Mouse (Mus musculus) B cell, adult 62 days (primary cell): ENCODE results near the gene Foxj3. TPM values are rescaled to one million over a fixed set of nuclear protein-coding genes. Genes with fewer than 3 reads are reported as not detected.

ENCODE experiments used
- total RNA-seq: library from RNA; stranded (reverse); gene quantifications from 4 replicates; pipeline ENCODE4 v1.2.4, GENCODE M21; 2023

Gene Foxj3
- 66.5 to 90.8 TPM (median 76.4 TPM) in 4 replicates for total RNA-seq

GRCm38 (mm10) chr4:119536615-119537014 lies at the start of gene Foxj3:
TSS of gene Foxj3 (plus strand) at chr4:119537004.

GRCm38 (mm10) chr4:119492291-119492932 lies 44.4 kb upstream of the Foxj3 start, which contains the start of gene Rimkla:
TSS of gene Rimkla (minus strand) at chr4:119492628.

GRCm38 (mm10) chr4:119539031-119539824 lies 2.4 kb downstream of the Foxj3 start, which contains the start of gene Frg2f1:
TSS of gene Frg2f1 (minus strand) at chr4:119539529.

GRCm38 (mm10) chr4:119637176-119637845 lies 100.5 kb downstream of the Foxj3 start, which contains the start of gene Guca2a:
TSS of gene Guca2a (plus strand) at chr4:119637704.

GRCm38 (mm10) chr4:119658731-119659130 lies 121.9 kb downstream of the Foxj3 start, which contains the start of gene Guca2b:
TSS of gene Guca2b (minus strand) at chr4:119658954.

Other genes starting within 250 kb of the Foxj3 start
- 403 to 424 TPM (median 406 TPM) in 4 replicates for gene Ybx1, start 242.4 kb upstream of the Foxj3 start, total RNA-seq
- gene Ppih, start 216.5 kb upstream of the Foxj3 start, total RNA-seq, result 20.1 to 29.3 TPM (median 26.3 TPM) in 4 replicates
- gene Ccdc30, start 121.5 kb upstream of the Foxj3 start, total RNA-seq, result 0.69 to 1.1 TPM in 2 of 4 replicates, not detected in the others
- 8.4 to 11.3 TPM (median 10.5 TPM) in 4 replicates for gene Ppcs, start 114.6 kb upstream of the Foxj3 start, total RNA-seq
- gene Zmynd12, start 114.2 kb upstream of the Foxj3 start, total RNA-seq, result 0.77 to 0.88 TPM in 2 of 4 replicates, not detected in the others
- not detected in 4 replicates for gene Rimkla, start 44.4 kb upstream of the Foxj3 start, total RNA-seq
- gene Frg2f1, start 2.5 kb downstream of the Foxj3 start, total RNA-seq, result 4.7 to 9.5 TPM (median 7.4 TPM) in 4 replicates
- 1.5 to 2.8 TPM (median 1.5 TPM) in 4 replicates for gene Guca2a, start 100.7 kb downstream of the Foxj3 start, total RNA-seq
- 1.7 to 5.0 TPM (median 1.8 TPM) in 4 replicates for gene Guca2b, start 122.0 kb downstream of the Foxj3 start, total RNA-seq
- 11.1 to 16.9 TPM (median 15.4 TPM) in 4 replicates for gene Hivep3, start 196.8 kb downstream of the Foxj3 start, total RNA-seq